Mouse (Mus musculus): Measurements from ENCODE around the gene Astn1.

DNA sequence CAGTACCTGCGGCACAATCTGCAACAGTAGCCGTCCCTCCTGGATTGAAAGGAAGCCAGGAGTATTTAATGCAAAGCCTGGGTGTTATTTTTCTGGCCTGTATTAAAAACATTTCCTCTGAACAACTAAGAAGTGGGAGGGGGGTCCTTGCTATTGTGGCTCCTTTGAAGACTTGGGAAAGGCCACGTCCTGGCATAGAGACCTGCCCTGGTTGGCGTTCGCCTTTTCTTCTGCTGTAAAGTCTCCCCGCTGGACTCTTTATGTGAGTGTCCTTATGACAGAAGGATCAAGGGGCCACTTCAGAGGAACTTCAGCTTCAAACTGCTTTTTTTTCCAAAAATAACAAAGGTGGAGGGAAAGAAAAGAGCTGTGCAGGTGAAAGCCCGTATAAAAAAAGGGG is 85.9 kb downstream of the Astn1 start:
- no peak for TF ChIP-seq POLR2A (IDR thresholded peaks at IDR 0.05; ENCODE audit: extremely low read depth, insufficient read depth, low read length)
- TF ChIP-seq CTCF (IDR thresholded peaks at IDR 0.05; ENCODE audit: low read depth, low read length) = no peak
